In genomic region chr3:69020285-69020684, GRCm38 (mm10) we compare ENCODE assay signal across 10 mouse cellular contexts. TPM values are rescaled to one million over a fixed set of nuclear protein-coding genes. Genes with fewer than 3 reads are reported as not detected.
A peak's percentile ranks its signal among the peaks of the same experiment; 100 is the strongest.
DNase-seq lines count a peak whose midpoint lies in the region; ATAC-seq lines count a peak whose summit lies in the region.
"Had no signal": no experiment of that assay in that cellular context is flagged by ENCODE, and none has a peak within 500 bp of the region (broad histone marks: within the 10 kb centered on the region; RNA-seq: fewer than 3 reads in every experiment).

No protein-coding gene starts in this region.

- no peak overlapping the region for H3K4me2 ChIP-seq in forebrain, embryonic 14.5 days (ENCODE audit: low read length)
- no peak overlapping the region for H3K4me2 ChIP-seq in forebrain, embryonic 13.5 days
- H3K4me2 ChIP-seq: heart, embryonic 13.5 days; limb, embryonic 12.5 days had no signal

- peak; percentile 24 for DNase-seq in forebrain, embryonic 14.5 days (ENCODE audit: low spot score)
- peak; percentile 28 for DNase-seq in retina, postnatal 1 day
- no peak for DNase-seq in retina, embryonic 14.5 days (ENCODE audit: low spot score)
- peak; percentile 35 to 36 for DNase-seq in thymus, postnatal 36 days
- no peak for DNase-seq in testis, postnatal 14 days (ENCODE audit: low spot score)
- no peak for DNase-seq in ovary, postnatal 36 days (ENCODE audit: low spot score)

- ATAC-seq in forebrain, embryonic 14.5 days, result no peak
- ATAC-seq in forebrain, embryonic 13.5 days, result no peak
- peak; percentile 69 for ATAC-seq in granulocyte monocyte progenitor cell, adult 5-6 weeks (replicated peaks; ENCODE audit: poor library complexity, severe bottlenecking)

- no peaks in the 10 kb centered on the region for H3K4me1 ChIP-seq in forebrain, embryonic 14.5 days (ENCODE audit: control insufficient read depth, insufficient read depth, low read length)
- no peaks in the 10 kb centered on the region for H3K4me1 ChIP-seq in forebrain, embryonic 13.5 days
- H3K4me1 ChIP-seq: heart, embryonic 13.5 days; limb, embryonic 12.5 days had no signal

- H3K27me3 ChIP-seq in forebrain, embryonic 14.5 days (replicated peaks; ENCODE audit: control insufficient read depth, insufficient read depth, low read length), result no peaks in the 10 kb centered on the region
- no peaks in the 10 kb centered on the region for H3K27me3 ChIP-seq in forebrain, embryonic 13.5 days
- H3K27me3 ChIP-seq: heart, embryonic 13.5 days; limb, embryonic 12.5 days had no signal

- no peak overlapping the region for H3K27ac ChIP-seq in forebrain, embryonic 14.5 days (ENCODE audit: low read depth, low read length)
- H3K27ac ChIP-seq in forebrain, embryonic 13.5 days, result no peak overlapping the region
- H3K27ac ChIP-seq: heart, embryonic 13.5 days; limb, embryonic 12.5 days had no signal

- H3K9ac ChIP-seq in forebrain, embryonic 14.5 days (ENCODE audit: low read length), result no peak overlapping the region
- no peak overlapping the region for H3K9ac ChIP-seq in forebrain, embryonic 13.5 days
- H3K9ac ChIP-seq: heart, embryonic 13.5 days; limb, embryonic 12.5 days had no signal

- H3K9me3 ChIP-seq in forebrain, embryonic 14.5 days (replicated peaks; ENCODE audit: control insufficient read depth, low read length), result no peaks in the 10 kb centered on the region
- no peaks in the 10 kb centered on the region for H3K9me3 ChIP-seq in forebrain, embryonic 13.5 days (replicated peaks)
- H3K9me3 ChIP-seq: heart, embryonic 13.5 days; limb, embryonic 12.5 days had no signal

- no peak overlapping the region for H3K4me3 ChIP-seq in forebrain, embryonic 14.5 days (ENCODE audit: low read depth, low read length)
- no peak overlapping the region for H3K4me3 ChIP-seq in forebrain, embryonic 13.5 days
- H3K4me3 ChIP-seq: heart, embryonic 13.5 days; limb, embryonic 12.5 days had no signal

- peaks cover 57% of the 10 kb centered on the region for H3K36me3 ChIP-seq in forebrain, embryonic 14.5 days (ENCODE audit: control insufficient read depth, insufficient read depth, low read length)
- peaks cover 58% of the 10 kb centered on the region for H3K36me3 ChIP-seq in forebrain, embryonic 13.5 days (ENCODE audit: poor library complexity, severe bottlenecking)

- 93% methylated on average over 2 of the region's 2 CpGs for WGBS in forebrain, embryonic 14.5 days
- WGBS in forebrain, embryonic 13.5 days, result 94% methylated on average over 2 of the region's 2 CpGs

RNA-seq across cellular contexts. Expression of gene Smc4, which starts 15.7 kb away (rescaled TPM):
- 91.2 and 96.6 TPM in 2 replicates for polyA plus RNA-seq in forebrain, embryonic 14.5 days (2014; fragmentation: Nextera tagmentation; extraction: Ambion mirVana)
- 177 and 180 TPM in 2 replicates for polyA plus RNA-seq in forebrain, embryonic 13.5 days (2015; fragmentation: Nextera tagmentation; extraction: Ambion mirVana)
- total RNA-seq in granulocyte monocyte progenitor cell, adult 5-6 weeks (2014; fragmentation: Nextera tagmentation), result 115 and 179 TPM in 2 replicates
- total RNA-seq in granulocyte monocyte progenitor cell, adult 5-6 weeks (2017), result 624 and 700 TPM in 2 replicates

RNA-seq across cellular contexts. Expression of gene Ift80, which starts 15.9 kb away (rescaled TPM):
- polyA plus RNA-seq in forebrain, embryonic 14.5 days (2014; fragmentation: Nextera tagmentation; extraction: Ambion mirVana), result 11.9 and 12.5 TPM in 2 replicates
- 12.8 and 13.9 TPM in 2 replicates for polyA plus RNA-seq in forebrain, embryonic 13.5 days (2015; fragmentation: Nextera tagmentation; extraction: Ambion mirVana)
- 11.9 and 16.4 TPM in 2 replicates for total RNA-seq in granulocyte monocyte progenitor cell, adult 5-6 weeks (2014; fragmentation: Nextera tagmentation)
- 20.2 and 27.6 TPM in 2 replicates for total RNA-seq in granulocyte monocyte progenitor cell, adult 5-6 weeks (2017)

RNA-seq across cellular contexts. Expression of gene Trim59, which starts 24.3 kb away (rescaled TPM):
- polyA plus RNA-seq in forebrain, embryonic 14.5 days (2014; fragmentation: Nextera tagmentation; extraction: Ambion mirVana), result 72.4 and 82.6 TPM in 2 replicates
- polyA plus RNA-seq in forebrain, embryonic 13.5 days (2015; fragmentation: Nextera tagmentation; extraction: Ambion mirVana), result 132 and 134 TPM in 2 replicates
- total RNA-seq in granulocyte monocyte progenitor cell, adult 5-6 weeks (2014; fragmentation: Nextera tagmentation), result 28.7 and 33.7 TPM in 2 replicates
- 20.2 and 23.8 TPM in 2 replicates for total RNA-seq in granulocyte monocyte progenitor cell, adult 5-6 weeks (2017)

Comparison
In these comparisons a context has a peak if more than half of its experiments do, and no peak if none do; other contexts are left out.
1. DNase-seq: peak in forebrain, embryonic 14.5 days (single experiment), retina, postnatal 1 day (single experiment) and thymus, postnatal 36 days (2 of 2); none in retina, embryonic 14.5 days (single experiment), testis, postnatal 14 days (single experiment) and ovary, postnatal 36 days (single experiment).